ENCODE assay signal across 30 mouse cellular contexts in genomic region chr9:37675287-37675686, GRCm38 (mm10). TPM values are rescaled to one million over a fixed set of nuclear protein-coding genes. Genes with fewer than 3 reads are reported as not detected.
DNase-seq lines count a peak whose midpoint lies in the region.
"Had no signal": no experiment of that assay in that cellular context is flagged by ENCODE, and none has a peak within 500 bp of the region (broad histone marks: within the 10 kb centered on the region; RNA-seq: fewer than 3 reads in every experiment).

No protein-coding gene starts in this region.

- DNase-seq in layer of hippocampus, adult 9-10 months (ENCODE audit: low spot score), result peak; percentile 16
- DNase-seq in layer of hippocampus, postnatal 25 days (ENCODE audit: extremely low spot score in 1 of 2, low spot score in 1 of 2), result no peak
- peak; percentile 72 for DNase-seq in right cerebral cortex, adult 18-20 months
- no peak for DNase-seq in right cerebral cortex, postnatal 4 days
- peak; percentile 49 to 79 for DNase-seq in frontal cortex, postnatal 36 days (ENCODE audit: low spot score in 2 of 2)
- peak; percentile 28 to 74 for DNase-seq in right cerebral cortex, postnatal 36 days (ENCODE audit: low spot score in 2 of 2)
- DNase-seq in ovary, adult 18-20 months (ENCODE audit: low spot score), result no peak
- no peak for DNase-seq in urinary bladder, adult 2 months (ENCODE audit: low spot score)
- DNase-seq: adrenal gland, adult 8-10 months; cerebellum, adult 9-10 months; gastrocnemius, postnatal 25 days; heart, adult 2 months; kidney, adult 18-20 months; liver, embryonic 13.5 days; lung, postnatal 36 days; spleen, adult 18-20 months had no signal

RNA-seq across cellular contexts. Expression of gene Panx3, which starts 6.3 kb away (rescaled TPM):
- total RNA-seq in layer of hippocampus, postnatal 25 days (2021), result not detected
- not detected in 2 replicates for polyA plus RNA-seq in urinary bladder, adult 2 months (2012; rRNA removed)
- total RNA-seq: gastrocnemius, postnatal 25 days; heart, adult 2 months; heart, postnatal 25 days; left cerebral cortex, adult 8-10 months had no signal
- polyA plus RNA-seq: C2C12; forebrain, embryonic 14.5 days; heart, adult 2 months; heart, embryonic 14.5 days; inflammation-experienced regulatory T-cells, adult 6 months; liver, embryonic 13.5 days; midbrain, embryonic 13.5 days; neural tube, embryonic 11.5 days had no signal

RNA-seq across cellular contexts. Expression of gene Tbrg1, which starts 18.2 kb away (rescaled TPM):
- 10 to 100 TPM; 47.4 to 49.8 TPM for total RNA-seq in layer of hippocampus, postnatal 25 days (2021)
- 77.0 and 83.6 TPM in 2 replicates for polyA plus RNA-seq in urinary bladder, adult 2 months (2012; rRNA removed)

RNA-seq across cellular contexts. Expression of gene Olfr160, which starts 40.8 kb away (rescaled TPM):
- not detected for total RNA-seq in layer of hippocampus, postnatal 25 days (2021)
- polyA plus RNA-seq in urinary bladder, adult 2 months (2012; rRNA removed), result not detected in 2 replicates
- total RNA-seq: adrenal gland, adult 8-10 months; gastrocnemius, postnatal 25 days; heart, adult 2 months; heart, postnatal 25 days; left cerebral cortex, adult 8-10 months; MEL had no signal
- polyA plus RNA-seq: C2C12; forebrain, embryonic 14.5 days; heart, adult 2 months; heart, embryonic 14.5 days; hindbrain, embryonic 12.5 days; inflammation-experienced regulatory T-cells, adult 6 months; kidney, postnatal 0 days; limb, embryonic 14.5 days; liver, embryonic 13.5 days; lung, embryonic 15.5 days; midbrain, embryonic 13.5 days; neural tube, embryonic 11.5 days; testis, adult 2 months had no signal

Comparison
In these comparisons a context has a peak if more than half of its experiments do, and no peak if none do; other contexts are left out.
1. DNase-seq: peak in layer of hippocampus, adult 9-10 months (single experiment), right cerebral cortex, adult 18-20 months (single experiment), frontal cortex, postnatal 36 days (2 of 2) and right cerebral cortex, postnatal 36 days (2 of 2); none in layer of hippocampus, postnatal 25 days (0 of 2), right cerebral cortex, postnatal 4 days (single experiment), ovary, adult 18-20 months (single experiment) and urinary bladder, adult 2 months (single experiment).